Mouse (Mus musculus): ENCODE measurements around the gene Kdm8. TPM values are rescaled to one million over a fixed set of nuclear protein-coding genes. Genes with fewer than 3 reads are reported as not detected.
"Not testable (repeated sequence)": the region's sequence is repeated elsewhere in the genome, so short reads cannot be mapped to it uniquely, and the experiment has no call there.

Gene Kdm8
- polyA plus RNA-seq, 1 experiment from 2014 or later: 11.1 TPM

GRCm38 (mm10) chr7:125428381-125428780 lies 16.1 kb upstream of the Kdm8 start:
- peak overlapping the region; percentile 64 for H3K4me2 ChIP-seq
- WGBS (ENCODE audit: insufficient replicate concordance): 34% methylated on average over 7 of the region's 7 CpGs
- H3K36me3 ChIP-seq: no peaks in the 10 kb centered on the region
- peaks cover 58% of the 10 kb centered on the region for H3K4me1 ChIP-seq
- H3K9ac ChIP-seq: peak overlapping the region; percentile 58
- 0 out of 2 replicates have a peak, but pooled peaks cover 5% of the 10 kb centered on the region for H3K9me3 ChIP-seq (replicated peaks)
- ATAC-seq: peak; percentile 75
- H3K27ac ChIP-seq: peak overlapping the region; percentile 94
- no peaks in the 10 kb centered on the region for H3K27me3 ChIP-seq (replicated peaks)
- peak overlapping the region; percentile 6; the same call in 1 of the 2 replicates for H3K4me3 ChIP-seq

- Histone ChIP-seq H3K9ac (peak overlapping the region; percentile 60), H3K27ac (peak overlapping the region; percentile 94), H3K4me2 (peak overlapping the region; percentile 64), H3K4me3 (peak overlapping the region; percentile 6; the same call in 1 of the 2 replicates), H3K4me1 (peaks cover 55% of the 10 kb centered on the region)
- WGBS (ENCODE audit: insufficient replicate concordance): 26% methylated on average over 5 of the region's 5 CpGs
- H3K9me3 ChIP-seq (replicated peaks); H3K27me3 ChIP-seq (replicated peaks); H3K36me3 ChIP-seq: not testable (repeated sequence)
- ATAC-seq: peak; percentile 98
These were observed 15.5 kb upstream of the Kdm8 start for GRCm38 (mm10) chr7:125428816-125429500.

GRCm38 (mm10) chr7:125430170-125430842 lies 14.2 kb upstream of the Kdm8 start:
- Histone ChIP-seq H3K36me3 (no peaks in the 10 kb centered on the region), H3K9ac (no peak overlapping the region), H3K4me2 (no peak overlapping the region), H3K4me1 (peaks cover 58% of the 10 kb centered on the region), H3K9me3 (replicated peaks) (0 out of 2 replicates have a peak, but pooled peaks cover 5% of the 10 kb centered on the region), H3K27ac (peak overlapping the region; percentile 94), H3K27me3 (replicated peaks) (no peaks in the 10 kb centered on the region), H3K4me3 (no peak overlapping the region)
- no peak for ATAC-seq
- 71% methylated on average over 7 of the region's 7 CpGs for WGBS (ENCODE audit: insufficient replicate concordance)

GRCm38 (mm10) chr7:125433874-125434273 lies 10.6 kb upstream of the Kdm8 start:
- no peak overlapping the region for H3K4me3 ChIP-seq
- no peak for ATAC-seq
- WGBS (ENCODE audit: insufficient replicate concordance): 88% methylated on average over 3 of the region's 3 CpGs

GRCm38 (mm10) chr7:125434666-125435290 lies 9.7 kb upstream of the Kdm8 start:
- no peaks in the 10 kb centered on the region for H3K36me3 ChIP-seq
- ATAC-seq: no peak
- no peak overlapping the region for H3K27ac ChIP-seq
- H3K4me3 ChIP-seq: no peak overlapping the region
- 38% methylated on average over 8 of the region's 8 CpGs for WGBS (ENCODE audit: insufficient replicate concordance)
- H3K4me1 ChIP-seq: peaks cover 36% of the 10 kb centered on the region
- no peak overlapping the region for H3K9ac ChIP-seq
- no peak overlapping the region for H3K4me2 ChIP-seq
- peaks cover 5% of the 10 kb centered on the region; the same call in 1 of the 2 replicates for H3K9me3 ChIP-seq (replicated peaks)
- no peaks in the 10 kb centered on the region for H3K27me3 ChIP-seq (replicated peaks)

More at GRCm38 (mm10) chr7:125433874-125434273, 10.6 kb upstream of the Kdm8 start:
- no peak overlapping the region for H3K27ac ChIP-seq
- H3K9ac ChIP-seq: no peak overlapping the region
- H3K4me1 ChIP-seq: peaks cover 45% of the 10 kb centered on the region
- no peaks in the 10 kb centered on the region for H3K36me3 ChIP-seq
- H3K27me3 ChIP-seq (replicated peaks): no peaks in the 10 kb centered on the region
- H3K9me3 ChIP-seq (replicated peaks): 0 out of 2 replicates have a peak, but pooled peaks cover 5% of the 10 kb centered on the region
- H3K4me2 ChIP-seq: no peak overlapping the region

- Histone ChIP-seq H3K27ac (no peak overlapping the region), H3K27me3 (replicated peaks) (no peaks in the 10 kb centered on the region), H3K36me3 (peaks cover 13% of the 10 kb centered on the region), H3K4me1 (peaks cover 46% of the 10 kb centered on the region), H3K9ac (no peak overlapping the region), H3K9me3 (replicated peaks) (no peaks in the 10 kb centered on the region; the same call in 1 of the 2 replicates), H3K4me2 (no peak overlapping the region), H3K4me3 (no peak overlapping the region)
- WGBS (ENCODE audit: insufficient replicate concordance): 68% methylated on average over 4 of the region's 4 CpGs
- no peak for ATAC-seq
These were observed 2.2 kb upstream of the Kdm8 start for GRCm38 (mm10) chr7:125442323-125442722.

- Histone ChIP-seq H3K27me3 (replicated peaks) (no peaks in the 10 kb centered on the region), H3K4me2 (peak overlapping the region; percentile 79), H3K9ac (peak overlapping the region; percentile 82), H3K9me3 (replicated peaks) (no peaks in the 10 kb centered on the region; the same call in 1 of the 2 replicates), H3K4me3 (peak overlapping the region; percentile 69), H3K4me1 (peaks cover 54% of the 10 kb centered on the region), H3K27ac (peak overlapping the region; percentile 97), H3K36me3 (peaks cover 13% of the 10 kb centered on the region)
- peak; percentile 9 for ATAC-seq
- WGBS (ENCODE audit: insufficient replicate concordance): 17% methylated on average over 10 of the region's 10 CpGs
These were observed 406 bp upstream of the Kdm8 start for GRCm38 (mm10) chr7:125444076-125444463.

GRCm38 (mm10) chr7:125450678-125451077 lies 6.2 kb downstream of the Kdm8 start:
- Histone ChIP-seq H3K4me3 (no peak overlapping the region), H3K4me2 (no peak overlapping the region), H3K36me3 (peaks cover 49% of the 10 kb centered on the region), H3K27me3 (replicated peaks) (no peaks in the 10 kb centered on the region), H3K9me3 (replicated peaks) (no peaks in the 10 kb centered on the region), H3K4me1 (peaks cover 29% of the 10 kb centered on the region), H3K9ac (no peak overlapping the region), H3K27ac (no peak overlapping the region)
- 96% methylated on average over 1 of the region's 1 CpGs for WGBS (ENCODE audit: insufficient replicate concordance)
- ATAC-seq: no peak

GRCm38 (mm10) chr7:125451078-125451477 lies 6.6 kb downstream of the Kdm8 start:
- Histone ChIP-seq H3K4me2 (no peak overlapping the region), H3K27ac (no peak overlapping the region), H3K36me3 (peaks cover 53% of the 10 kb centered on the region)

GRCm38 (mm10) chr7:125453671-125454070 lies 9.2 kb downstream of the Kdm8 start:
- ATAC-seq: no peak
- Histone ChIP-seq H3K9me3 (replicated peaks) (no peaks in the 10 kb centered on the region), H3K36me3 (peaks cover 61% of the 10 kb centered on the region), H3K4me1 (peaks cover 14% of the 10 kb centered on the region), H3K27me3 (replicated peaks) (no peaks in the 10 kb centered on the region), H3K27ac (no peak overlapping the region), H3K4me3 (no peak overlapping the region), H3K4me2 (no peak overlapping the region), H3K9ac (no peak overlapping the region)
- 89% methylated on average over 4 of the region's 4 CpGs for WGBS (ENCODE audit: insufficient replicate concordance)

More at GRCm38 (mm10) chr7:125451078-125451477, 6.6 kb downstream of the Kdm8 start:
- Histone ChIP-seq H3K9me3 (replicated peaks) (no peaks in the 10 kb centered on the region), H3K4me3 (no peak overlapping the region), H3K9ac (no peak overlapping the region), H3K27me3 (replicated peaks) (no peaks in the 10 kb centered on the region), H3K4me1 (peaks cover 25% of the 10 kb centered on the region)
- WGBS (ENCODE audit: insufficient replicate concordance): 68% methylated on average over 2 of the region's 2 CpGs
- ATAC-seq: no peak

- Histone ChIP-seq H3K36me3 (peaks cover 61% of the 10 kb centered on the region), H3K27me3 (replicated peaks) (no peaks in the 10 kb centered on the region), H3K9ac (no peak overlapping the region), H3K4me2 (no peak overlapping the region), H3K27ac (0 out of 2 replicates have a peak overlapping the region, but pooled peaks have one; percentile 14), H3K4me1 (no peaks in the 10 kb centered on the region), H3K9me3 (replicated peaks) (no peaks in the 10 kb centered on the region), H3K4me3 (no peak overlapping the region)
- 71% methylated on average over 2 of the region's 2 CpGs for WGBS (ENCODE audit: insufficient replicate concordance)
- ATAC-seq: no peak
These were observed 17.7 kb downstream of the Kdm8 start for GRCm38 (mm10) chr7:125462200-125462599.

- H3K27ac ChIP-seq: peak overlapping the region; percentile 11; the same call in 1 of the 2 replicates
- no peaks in the 10 kb centered on the region for H3K27me3 ChIP-seq (replicated peaks)
- H3K9me3 ChIP-seq (replicated peaks): no peaks in the 10 kb centered on the region
- H3K4me3 ChIP-seq: no peak overlapping the region
- H3K4me1 ChIP-seq: peaks cover 51% of the 10 kb centered on the region
- H3K9ac ChIP-seq: no peak overlapping the region
- H3K36me3 ChIP-seq: peaks cover 71% of the 10 kb centered on the region
- WGBS (ENCODE audit: insufficient replicate concordance): 19% methylated on average over 5 of the region's 5 CpGs
- no peak; the same call in 1 of the 2 replicates for ATAC-seq
- H3K4me2 ChIP-seq: no peak overlapping the region
These were observed 25.5 kb downstream of the Kdm8 start for GRCm38 (mm10) chr7:125469937-125470336.

All from liver, embryonic 12.5 days (tissue).